Mouse (Mus musculus) intestine, embryonic 15.5 days (tissue): ENCODE data around the gene Ssxb2. TPM values are rescaled to one million over a fixed set of nuclear protein-coding genes. Genes with fewer than 3 reads are reported as not detected.
"Not testable (repeated sequence)": the region's sequence is repeated elsewhere in the genome, so short reads cannot be mapped to it uniquely, and the experiment has no call there.

Experiments
- ATAC-seq: fragments of 200-750 bp; cut with Nextera tagmentation; 2 replicates; pipeline ENCODE4 v1.8.0; 2017; ENCODE audit warnings: moderate TSS enrichment, moderate library complexity
- H3K27ac ChIP-seq: fragments of 300-500 bp; sonication (generic); 2 replicates; pipeline ENCODE4 v1.5.1; 2015; ENCODE audit warnings: mild to moderate bottlenecking, inconsistent platforms
- H3K27me3 ChIP-seq: fragments of 300-500 bp; sonication (generic); replicated peaks from 2 replicates; pipeline ENCODE4 v1.6.1; 2015; ENCODE audit warnings: inconsistent platforms
- H3K36me3 ChIP-seq: fragments of 300-500 bp; sonication (generic); 2 replicates; pipeline ENCODE4 v1.6.1; 2015; ENCODE audit warnings: inconsistent platforms
- H3K4me1 ChIP-seq: fragments of 300-500 bp; sonication (generic); replicated peaks from 2 replicates; pipeline ENCODE4 v1.6.1; 2015; ENCODE audit warnings: inconsistent platforms
- H3K4me2 ChIP-seq: fragments of 300-500 bp; sonication (generic); replicated peaks from 2 replicates; pipeline ENCODE4 v1.6.1; 2015; ENCODE audit warnings: mild to moderate bottlenecking, inconsistent platforms
- H3K4me3 ChIP-seq: fragments of 300-500 bp; sonication (generic); replicated peaks from 2 replicates; pipeline ENCODE4 v1.5.1; 2015; ENCODE audit warnings: inconsistent platforms
- H3K9ac ChIP-seq: fragments of 300-500 bp; sonication (generic); 2 replicates; pipeline ENCODE4 v1.6.1; 2015; ENCODE audit warnings: inconsistent platforms
- H3K9me3 ChIP-seq: fragments of 300-500 bp; sonication (generic); 2 replicates; pipeline ENCODE4 v1.6.1; 2016; ENCODE audit warnings: inconsistent platforms
- WGBS: fragments of 180-500 bp; shearing (Covaris S2); methylation state at CpG from one replicate; pipeline ENCODE4 v1.1.7; 2015; 5-methylcytosine and 5-hydroxymethylcytosine counted together
- polyA plus RNA-seq: library from polyadenylated mRNA; unstranded; fragments of >200 nt; fragmentation: Nextera tagmentation; extraction: Ambion mirVana; gene quantifications from 2 replicates; pipeline ENCODE4 v1.2.1, GENCODE M21; 2015

Ssxb2 gene
- not detected in 2 replicates for polyA plus RNA-seq

DNA sequence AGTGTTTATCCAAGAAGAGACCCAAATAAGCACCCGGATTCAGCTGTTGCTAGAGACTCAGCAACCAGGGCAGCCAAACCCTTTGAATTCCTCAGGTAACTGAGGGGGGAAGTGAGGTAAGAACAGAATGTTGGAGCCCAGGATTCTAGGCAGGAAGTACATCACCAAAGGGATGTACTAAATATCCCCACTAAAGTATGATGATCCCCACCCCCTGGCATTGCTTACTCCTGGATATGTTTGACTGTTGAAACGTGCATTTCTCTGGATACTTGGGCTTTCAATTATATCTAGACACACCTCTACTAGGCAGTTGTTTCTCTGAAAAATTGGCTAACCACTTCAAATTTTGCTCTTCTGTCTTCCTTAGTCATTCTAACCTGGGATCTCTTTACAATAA is at the start of gene Ssxb2:
TSS of gene Ssxb2 (minus strand) at position 101 of the 400 bp plus-strand sequence.
- ATAC-seq, H3K9ac ChIP-seq, H3K36me3 ChIP-seq, H3K27ac ChIP-seq, H3K27me3 ChIP-seq, H3K4me1 ChIP-seq, H3K4me2 ChIP-seq, H3K9me3 ChIP-seq, H3K4me3 ChIP-seq: not testable (repeated sequence)
- WGBS = 62% methylated on average over 2 of the region's 2 CpGs

DNA sequence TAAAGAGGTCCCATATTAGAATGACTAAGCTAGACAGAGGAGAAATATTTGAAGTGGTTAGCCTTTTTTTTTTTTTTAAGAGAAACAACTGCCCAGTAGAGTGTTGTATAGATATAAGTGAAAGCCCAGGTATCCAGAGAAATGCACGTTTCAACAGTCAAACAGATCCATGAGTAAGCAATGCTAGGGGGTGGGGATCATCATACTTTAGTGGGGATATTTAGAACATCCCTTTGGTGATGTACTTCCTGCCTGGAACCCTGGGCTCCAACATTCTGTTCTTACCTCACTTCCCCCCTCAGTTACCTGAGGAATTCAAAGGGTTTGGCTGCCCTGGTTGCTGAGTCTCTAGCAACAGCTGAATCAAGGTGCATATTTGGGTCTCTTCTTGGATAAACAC is 48.5 kb downstream of the Ssxb2 start, which contains the start of gene Ssxb1:
TSS of gene Ssxb1 (plus strand) at position 301 of the 400 bp plus-strand sequence.
- not testable (repeated sequence) for H3K27ac ChIP-seq, H3K4me3 ChIP-seq, ATAC-seq, H3K9me3 ChIP-seq, H3K4me2 ChIP-seq, H3K36me3 ChIP-seq, H3K27me3 ChIP-seq, H3K4me1 ChIP-seq, H3K9ac ChIP-seq
- whole genome bisulfite sequencing = 22% methylated on average over 1 of the region's 1 CpGs

Other genes with a start within 250 kb of the Ssxb2 start
- 33.0 and 34.8 TPM in 2 replicates for gene Ftsj1, start 209.3 kb downstream of the Ssxb2 start, polyA plus RNA-seq
- gene Slc38a5, start 190.6 kb downstream of the Ssxb2 start, polyA plus RNA-seq = 9.1 and 13.9 TPM in 2 replicates
- not detected in 2 replicates for gene Ssxb10, start 134.3 kb downstream of the Ssxb2 start, polyA plus RNA-seq
- gene Ssxb9, start 94.7 kb downstream of the Ssxb2 start, polyA plus RNA-seq = not detected in 2 replicates
- not detected in 2 replicates for gene Ssxb1, start 48.4 kb downstream of the Ssxb2 start, polyA plus RNA-seq
- not detected in 2 replicates for gene Gm14459, start 63.2 kb upstream of the Ssxb2 start, polyA plus RNA-seq
- gene Ssxb6, start 86.5 kb upstream of the Ssxb2 start, polyA plus RNA-seq = not detected in 2 replicates
- gene Ssxb3, start 130.1 kb upstream of the Ssxb2 start, polyA plus RNA-seq = not detected in 2 replicates
- gene Ssxb8, start 229.1 kb upstream of the Ssxb2 start, polyA plus RNA-seq = not detected in 2 replicates